28 mouse cellular contexts compared by ENCODE assay signal in genomic region chr6:122427456-122427855, GRCm38 (mm10).
"Had no signal": no experiment of that assay in that cellular context is flagged by ENCODE, and none has a peak within 500 bp of the region (broad histone marks: within the 10 kb centered on the region; RNA-seq: fewer than 3 reads in every experiment).

No protein-coding gene starts in this region.

- ATAC-seq: forebrain, embryonic 13.5 days; forebrain, embryonic 14.5 days; forebrain, embryonic 15.5 days; forebrain, embryonic 16.5 days; forebrain, postnatal 0 days had no signal

- H3K9ac ChIP-seq: embryonic facial prominence, embryonic 12.5 days; embryonic facial prominence, embryonic 13.5 days; embryonic facial prominence, embryonic 15.5 days; forebrain, embryonic 12.5 days; forebrain, embryonic 13.5 days; forebrain, embryonic 15.5 days; forebrain, postnatal 0 days had no signal

- H3K27me3 ChIP-seq: embryonic facial prominence, embryonic 12.5 days; embryonic facial prominence, embryonic 13.5 days; embryonic facial prominence, embryonic 15.5 days; forebrain, embryonic 12.5 days; forebrain, embryonic 13.5 days; forebrain, embryonic 15.5 days had no signal

- H3K36me3 ChIP-seq: embryonic facial prominence, embryonic 10.5 days; embryonic facial prominence, embryonic 12.5 days; embryonic facial prominence, embryonic 13.5 days; embryonic facial prominence, embryonic 15.5 days; forebrain, embryonic 10.5 days; forebrain, embryonic 12.5 days; forebrain, embryonic 15.5 days had no signal

- H3K9me3 ChIP-seq: embryonic facial prominence, embryonic 15.5 days; forebrain, embryonic 13.5 days; forebrain, embryonic 15.5 days had no signal

- H3K4me1 ChIP-seq: embryonic facial prominence, embryonic 10.5 days; embryonic facial prominence, embryonic 12.5 days; embryonic facial prominence, embryonic 13.5 days; embryonic facial prominence, embryonic 15.5 days; forebrain, embryonic 10.5 days; forebrain, embryonic 12.5 days; forebrain, embryonic 13.5 days; forebrain, embryonic 15.5 days had no signal

- H3K27ac ChIP-seq: embryonic facial prominence, embryonic 10.5 days; embryonic facial prominence, embryonic 12.5 days; embryonic facial prominence, embryonic 13.5 days; embryonic facial prominence, embryonic 15.5 days; forebrain, embryonic 10.5 days; forebrain, embryonic 12.5 days; forebrain, embryonic 13.5 days; forebrain, embryonic 15.5 days; gastrocnemius, adult 2 months had no signal

- DNase-seq: cerebellum, adult 18-20 months; cerebellum, adult 2 months; cerebellum, adult 8-10 months; cerebellum, adult 9-10 months; cerebellum, adult 9-11 months; cerebellum, postnatal 10 days; cerebellum, postnatal 14 days; cerebellum, postnatal 25 days; cerebellum, postnatal 36 days; embryo, embryonic 11 days; forebrain, postnatal 0 days; gastrocnemius, adult 2 months; gastrocnemius, postnatal 10 days; gastrocnemius, postnatal 14 days; gastrocnemius, postnatal 25 days; gastrocnemius, postnatal 36 days; heart, adult 11 months had no signal

- H3K4me2 ChIP-seq: embryonic facial prominence, embryonic 12.5 days; embryonic facial prominence, embryonic 13.5 days; embryonic facial prominence, embryonic 15.5 days; forebrain, embryonic 12.5 days; forebrain, embryonic 13.5 days; forebrain, embryonic 15.5 days had no signal

- H3K4me3 ChIP-seq: embryonic facial prominence, embryonic 10.5 days; embryonic facial prominence, embryonic 12.5 days; embryonic facial prominence, embryonic 13.5 days; embryonic facial prominence, embryonic 15.5 days; erythroblast, embryonic 14.5 days; forebrain, embryonic 10.5 days; forebrain, embryonic 12.5 days; forebrain, embryonic 13.5 days; forebrain, embryonic 15.5 days; gastrocnemius, adult 2 months had no signal
